Mouse (Mus musculus) urinary bladder, postnatal 4 days (tissue): ENCODE measurements around the gene Ngfr.
A peak's percentile ranks its signal among the peaks of the same experiment; 100 is the strongest.

Experiments used
- DNase-seq, 2 experiments: peaks; one replicate each; pipeline ENCODE4 v3.0.0; 2021 to 2022; ENCODE audit warnings: low spot score in 2 of 2

The Ngfr gene

GRCm38 (mm10) chr11:95595438-95596149 is 8.1 kb upstream of the Ngfr start:
- no peak for DNase-seq

GRCm38 (mm10) chr11:95594686-95595212 is 7.2 kb upstream of the Ngfr start:
- DNase-seq, result no peak

GRCm38 (mm10) chr11:95593501-95593900 is 6.0 kb upstream of the Ngfr start:
- no peak for DNase-seq

GRCm38 (mm10) chr11:95592691-95593090 is 5.2 kb upstream of the Ngfr start:
- no peak for DNase-seq

DNA sequence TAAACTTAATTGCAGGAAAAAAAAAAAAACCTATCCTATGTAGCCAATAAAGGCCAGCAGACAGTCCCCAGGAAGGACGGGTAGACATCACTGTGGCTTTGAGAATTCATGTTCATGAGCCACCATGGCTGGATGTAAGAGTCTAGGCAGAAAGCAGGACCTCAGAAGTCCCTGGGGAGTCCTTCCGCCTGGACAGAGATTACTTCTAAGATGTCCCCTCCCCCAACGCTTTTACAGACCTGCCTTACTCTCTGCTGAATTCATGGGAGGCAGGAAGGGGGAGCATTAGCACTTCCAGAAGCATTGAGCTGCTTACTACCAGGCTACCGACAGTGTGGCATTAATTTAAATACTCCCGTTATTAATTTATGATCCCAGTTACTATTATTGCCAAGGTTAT is 1.7 kb upstream of the Ngfr start:
- DNase-seq, result no peak

- no peak for DNase-seq
Measured at GRCm38 (mm10) chr11:95586751-95587422, 648 bp downstream of the Ngfr start.

- DNase-seq, result peak; percentile 79 to 87
Measured at GRCm38 (mm10) chr11:95586184-95586583, 1.4 kb downstream of the Ngfr start.

GRCm38 (mm10) chr11:95585684-95586083 is 1.9 kb downstream of the Ngfr start:
- no peak for DNase-seq

DNA sequence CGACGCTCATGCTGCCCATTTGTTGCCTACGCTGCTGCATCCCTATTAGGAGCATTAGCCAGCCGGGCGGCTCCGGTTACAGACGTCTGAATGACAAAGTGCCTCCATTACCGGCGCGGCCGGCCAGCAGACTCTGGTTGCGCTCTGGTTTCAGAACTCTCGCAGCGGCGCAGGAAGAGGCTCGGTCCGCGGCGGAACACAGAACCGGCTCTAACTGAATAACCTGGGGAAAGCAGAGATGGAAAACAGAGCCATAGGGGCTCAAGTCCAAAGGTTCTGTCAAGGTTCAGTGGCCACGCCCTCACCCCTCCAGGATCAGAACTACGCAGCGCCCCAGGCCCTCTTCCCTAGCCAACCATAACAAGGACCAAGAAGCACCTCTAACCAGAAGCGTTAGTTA is 2.3 kb downstream of the Ngfr start:
- DNase-seq, result no peak

GRCm38 (mm10) chr11:95584651-95585050 is 2.9 kb downstream of the Ngfr start:
- no peak for DNase-seq

GRCm38 (mm10) chr11:95583396-95583795 is 4.1 kb downstream of the Ngfr start:
- no peak for DNase-seq

DNA sequence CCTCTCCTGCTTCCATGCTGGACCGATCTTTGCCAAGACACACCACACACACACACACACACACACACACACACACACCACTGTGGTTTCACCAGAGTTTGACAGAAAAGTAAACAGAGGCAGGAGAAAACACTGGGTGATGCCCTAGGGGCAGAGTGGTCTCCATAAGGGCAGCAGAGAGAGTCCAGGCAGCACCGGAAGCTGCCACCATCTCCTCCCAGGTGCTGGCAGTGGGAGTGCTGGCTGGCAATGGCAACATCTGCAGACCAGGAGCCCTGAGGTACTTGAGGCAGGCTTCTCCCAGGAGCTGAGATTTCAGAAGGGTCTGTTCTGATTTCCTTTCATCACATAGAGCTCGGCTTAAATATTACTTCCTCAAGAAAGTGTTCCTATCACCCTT is 5.3 kb downstream of the Ngfr start:
- DNase-seq, result no peak

DNA sequence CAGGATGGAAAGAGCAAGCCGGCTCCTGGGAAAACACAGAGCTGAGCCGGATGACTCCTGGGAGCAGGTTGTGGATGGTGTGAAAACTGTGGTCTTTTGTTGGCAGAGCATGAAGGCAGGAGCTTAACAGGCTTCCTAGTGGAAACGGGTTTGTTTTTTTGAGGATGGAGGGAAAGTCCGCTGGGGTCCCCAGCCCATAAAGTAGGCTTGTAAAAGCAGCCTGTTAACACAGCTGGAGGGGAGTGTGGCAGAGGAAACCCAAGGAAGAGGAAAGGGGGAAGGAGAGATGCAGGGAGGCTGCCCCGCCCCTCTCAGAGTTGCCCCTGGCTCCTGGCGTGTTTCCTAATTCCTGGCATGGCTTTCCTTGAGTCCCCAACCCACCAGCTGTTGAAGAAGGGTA is 8.1 kb downstream of the Ngfr start:
- DNase-seq, result no peak

GRCm38 (mm10) chr11:95577776-95578446 is 9.6 kb downstream of the Ngfr start:
- no peak for DNase-seq

- no peak for DNase-seq
Measured at GRCm38 (mm10) chr11:95576299-95576698, 11.2 kb downstream of the Ngfr start.

DNA sequence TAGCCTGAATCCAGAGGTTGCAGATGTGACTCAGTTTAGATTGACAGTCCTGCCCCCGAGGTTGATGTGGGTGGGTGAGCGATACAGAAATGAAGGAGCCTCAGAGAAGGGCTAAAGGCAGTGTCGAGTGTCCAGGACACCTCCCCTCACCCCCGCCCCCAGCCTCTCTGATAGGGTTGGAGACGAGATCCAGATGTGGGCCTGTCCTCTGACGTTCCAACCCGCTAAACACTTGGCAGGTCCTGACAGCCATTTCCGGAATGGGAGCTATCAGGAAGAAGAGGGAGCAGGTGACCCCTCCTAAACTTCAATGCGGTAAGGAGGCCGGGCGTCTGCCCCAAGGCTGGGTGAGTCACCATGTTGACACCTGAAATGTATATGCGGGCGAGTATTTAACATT is 11.7 kb downstream of the Ngfr start:
- no peak for DNase-seq

DNA sequence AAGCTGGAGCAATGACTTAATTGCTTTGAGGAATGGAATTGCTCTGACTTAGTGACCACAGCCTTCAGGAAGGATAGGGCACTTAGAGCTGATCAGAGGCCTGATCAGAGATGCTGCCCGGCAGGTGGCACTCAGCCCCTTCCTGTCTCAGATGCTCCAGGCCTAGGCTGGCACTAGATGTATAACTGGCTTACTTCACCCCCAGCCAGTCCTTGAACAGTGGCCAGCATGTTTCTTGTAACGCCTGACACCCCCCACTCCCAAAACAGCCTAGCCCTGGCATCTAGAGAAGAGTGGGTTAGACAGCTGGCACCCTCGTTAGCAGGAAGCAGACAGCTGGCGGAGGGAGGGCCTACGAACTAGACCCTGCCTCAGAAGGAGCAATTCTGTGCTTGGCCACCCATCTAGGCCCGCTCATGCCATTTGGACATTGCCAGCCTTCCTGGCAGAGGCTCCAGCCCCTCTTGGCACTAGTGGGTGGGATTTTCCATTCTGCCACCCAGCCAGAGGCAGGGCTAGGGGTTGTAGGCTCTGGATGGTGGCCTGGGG is 12.7 kb downstream of the Ngfr start:
- no peak for DNase-seq

DNA sequence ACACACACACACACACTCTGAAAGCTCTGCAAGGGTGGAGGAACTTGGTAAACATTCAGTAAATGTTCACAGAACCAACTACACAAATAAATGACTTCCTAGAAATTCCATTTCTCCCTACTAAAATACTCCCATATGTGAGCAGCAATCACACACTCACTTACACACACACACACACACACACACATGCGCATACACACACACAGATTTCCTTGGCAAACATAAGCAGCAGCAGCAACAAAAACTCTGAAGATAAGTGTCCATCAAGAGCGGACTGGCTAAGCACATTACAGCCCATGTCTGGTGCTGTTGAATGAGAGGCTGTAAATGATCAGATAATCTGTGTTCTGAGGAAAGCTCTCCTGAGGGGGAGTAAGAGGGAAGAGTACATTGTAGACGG is 15.3 kb downstream of the Ngfr start:
- DNase-seq, result no peak

DNA sequence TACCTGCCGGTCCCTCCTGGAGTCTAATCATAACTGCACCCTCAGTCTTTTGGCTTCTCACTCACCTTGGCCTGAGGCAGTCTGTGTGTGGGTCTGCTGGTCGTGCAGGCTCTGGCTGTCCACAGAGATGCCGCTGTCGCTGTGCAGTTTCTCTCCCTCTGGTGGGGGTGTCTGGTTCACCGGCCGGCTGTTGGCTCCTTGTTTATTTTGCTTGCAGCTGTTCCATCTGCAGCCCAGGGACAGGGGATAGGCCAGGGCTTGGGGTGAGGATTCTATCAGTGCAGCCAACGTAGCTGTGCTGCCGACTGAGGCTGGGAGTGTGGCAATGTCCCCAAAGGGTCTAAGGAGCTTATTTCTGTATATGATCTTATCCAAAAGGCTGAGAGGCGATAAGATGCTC is 15.8 kb downstream of the Ngfr start:
- DNase-seq, result peak in 1 of 2 experiments; percentile 57

DNA sequence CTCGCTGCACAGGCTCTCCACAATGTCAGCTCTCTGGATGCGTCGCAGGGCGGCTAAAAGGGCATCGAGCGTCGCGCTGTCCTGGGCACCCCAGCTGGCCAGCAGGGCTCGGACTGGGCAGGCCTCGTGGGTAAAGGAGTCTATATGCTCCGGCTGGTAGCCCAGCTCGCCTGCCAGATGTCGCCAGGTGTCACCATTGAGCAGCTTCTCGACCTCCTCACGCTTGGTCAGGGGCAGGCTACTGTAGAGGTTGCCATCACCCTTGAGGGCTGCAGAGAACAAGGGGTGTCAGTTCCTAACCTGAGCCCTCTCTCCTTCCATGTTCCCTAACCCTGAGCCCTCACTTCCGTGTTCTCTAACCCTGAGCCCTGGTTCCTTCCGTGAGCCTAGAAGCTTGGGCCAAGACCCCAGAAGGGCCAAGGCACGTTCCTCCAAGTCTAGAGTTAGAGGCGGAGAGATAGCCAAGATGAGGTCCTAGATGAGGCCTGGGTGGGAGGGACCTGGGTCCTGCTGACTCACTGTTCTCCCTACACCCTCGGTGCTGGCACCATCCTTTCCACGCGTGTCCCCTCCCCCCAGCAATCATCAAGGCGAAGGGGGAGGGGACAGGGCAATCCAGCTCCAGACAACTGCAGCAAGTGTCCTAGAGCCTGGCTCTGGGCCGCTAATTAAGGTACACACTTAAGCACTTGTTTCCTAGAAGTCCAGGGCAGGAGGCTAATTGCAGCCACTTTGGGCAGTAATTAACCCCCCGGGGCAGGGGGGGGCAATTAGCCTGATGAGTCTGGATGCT is 16.5 kb downstream of the Ngfr start:
- no peak for DNase-seq

GRCm38 (mm10) chr11:95569908-95570307 is 17.6 kb downstream of the Ngfr start:
- DNase-seq, result peak in 1 of 2 experiments; percentile 18
